Mouse (Mus musculus) small intestine, adult 2 months (tissue): Measurements from ENCODE around the gene Ep300.
"Not testable (repeated sequence)": the region's sequence is repeated elsewhere in the genome, so short reads cannot be mapped to it uniquely, and the experiment has no call there.

Experiments
- CTCF ChIP-seq: fragments of 200-500 bp; IDR thresholded peaks from 2 replicates; pipeline ENCODE4 v1.5.1; 2012; ENCODE audit warnings: low read depth, mild to moderate bottlenecking, control low read depth, inconsistent platforms, low read length, moderate library complexity, mixed read lengths; ENCODE audit not compliant: insufficient replicate concordance, insufficient read length; ENCODE audit errors: extremely low read depth
- POLR2A ChIP-seq: fragments of 200-500 bp; IDR thresholded peaks from 2 replicates; pipeline ENCODE4 v1.6.1; 2012; ENCODE audit warnings: low read depth, mild to moderate bottlenecking, control low read depth, inconsistent platforms, low read length, moderate library complexity

GRCm38 (mm10) chr15:81701350-81701749 is 116.2 kb downstream of the Ep300 start:
- TF ChIP-seq CTCF, POLR2A: not testable (repeated sequence)
